Mouse (Mus musculus) layer of hippocampus, adult 9-10 months (tissue): ENCODE measurements around the gene Vps25.

Experiments used
- DNase-seq: peaks from one replicate; pipeline ENCODE4 v3.0.0; 2022; ENCODE audit warnings: low spot score

The Vps25 gene

DNA sequence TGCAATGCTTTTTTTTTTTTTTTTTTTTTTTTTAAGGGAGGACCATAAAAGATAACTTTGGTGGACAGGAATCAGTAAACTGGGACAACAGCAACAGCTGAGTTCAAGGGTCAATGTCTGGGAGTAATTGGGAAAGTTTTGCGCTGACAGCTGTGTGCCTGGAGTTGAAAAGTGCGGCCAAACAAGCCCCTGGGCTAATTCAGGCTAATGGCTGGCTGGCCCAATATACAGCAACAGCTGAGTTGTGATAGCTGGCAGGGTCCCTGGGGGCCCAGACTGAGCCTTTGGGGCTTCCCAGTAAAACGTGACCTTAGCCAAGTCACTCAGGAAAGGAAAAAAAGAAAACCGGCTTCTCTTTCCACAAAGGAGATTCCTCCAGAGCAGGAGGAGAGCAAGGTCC is 8.4 kb upstream of the Vps25 start:
- no peak for DNase-seq

DNA sequence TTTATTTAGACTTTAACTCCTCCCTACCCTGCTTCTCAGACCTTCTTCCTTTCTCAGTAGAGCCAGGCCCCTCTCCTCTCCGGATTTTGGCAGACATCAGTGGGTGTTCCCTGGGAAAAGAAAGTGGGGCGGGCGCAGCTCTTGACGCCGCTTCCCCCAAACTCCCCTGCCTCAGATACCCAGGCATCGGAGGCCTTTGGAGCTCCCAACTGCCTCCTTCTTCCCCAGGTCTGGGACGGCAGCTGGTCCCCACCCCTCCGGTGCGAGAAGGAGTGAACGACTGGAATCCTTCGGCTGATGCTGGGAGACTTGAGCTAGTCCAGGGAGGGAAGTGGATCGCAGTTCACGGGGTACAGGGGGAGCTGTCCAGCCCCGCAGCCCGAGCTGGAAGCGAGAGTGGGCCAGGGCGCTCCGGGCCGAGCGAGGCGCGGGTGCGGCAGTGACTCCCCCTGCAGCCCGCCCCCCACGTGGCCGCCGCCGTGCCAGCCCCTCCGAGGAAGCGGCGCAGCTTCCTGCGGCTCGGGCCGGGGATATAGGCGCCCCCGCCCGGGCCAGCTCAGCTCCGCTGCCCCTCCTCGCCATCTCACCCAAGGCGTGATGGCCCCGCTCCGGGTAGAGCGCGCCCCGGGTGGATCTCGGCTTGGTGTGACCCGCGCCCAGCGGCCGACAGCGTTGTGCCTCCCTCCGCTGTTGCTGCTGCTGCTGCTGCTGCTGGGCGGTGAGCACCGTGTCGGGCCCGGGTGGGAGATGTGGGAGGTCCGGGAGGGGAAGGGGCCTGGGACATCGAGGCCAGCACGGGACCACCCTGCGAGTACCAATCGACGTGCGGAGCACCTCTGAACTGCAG is 7.4 kb upstream of the Vps25 start, which contains the start of gene Ramp2:
Gene Ramp2, plus strand, starts transcription at position 174 of the 847 bp plus-strand sequence.
- no peak for DNase-seq

DNA sequence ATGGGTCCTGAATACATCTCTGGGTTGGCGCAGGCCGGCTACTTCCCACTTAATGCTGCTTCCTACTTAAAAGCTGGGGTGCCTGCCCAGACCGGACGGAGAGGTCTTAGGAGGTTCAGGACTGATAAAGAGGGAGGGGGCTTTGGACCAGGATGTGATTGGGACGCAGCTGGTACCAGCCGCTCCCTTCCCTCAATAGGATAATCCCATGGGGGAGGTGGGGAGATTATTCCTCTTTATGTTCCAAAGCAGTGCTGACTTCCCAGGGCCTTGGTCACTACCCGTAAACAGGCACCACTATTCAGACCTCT is 6.8 kb upstream of the Vps25 start:
- no peak for DNase-seq

DNA sequence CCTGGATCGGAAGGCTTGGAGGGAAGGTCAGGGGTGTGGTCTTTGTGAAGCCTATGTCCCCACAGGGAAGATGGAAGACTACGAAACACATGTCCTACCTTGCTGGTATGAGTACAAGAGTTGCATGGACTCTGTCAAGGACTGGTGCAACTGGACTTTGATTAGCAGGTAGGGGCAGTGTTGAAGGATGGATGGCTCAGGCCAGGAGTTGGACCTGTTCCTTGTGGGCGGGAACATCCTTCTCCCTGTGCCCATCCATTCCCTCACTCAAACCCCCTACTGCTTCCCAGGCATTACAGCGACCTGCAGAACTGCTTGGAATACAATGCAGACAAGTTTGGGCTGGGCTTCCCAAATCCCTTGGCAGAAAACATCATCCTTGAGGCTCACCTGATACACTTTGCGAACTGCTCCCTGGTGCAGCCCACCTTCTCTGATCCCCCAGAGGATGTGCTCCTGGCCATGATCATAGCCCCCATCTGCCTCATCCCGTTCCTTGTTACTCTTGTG is 5.9 kb upstream of the Vps25 start:
- no peak for DNase-seq

DNA sequence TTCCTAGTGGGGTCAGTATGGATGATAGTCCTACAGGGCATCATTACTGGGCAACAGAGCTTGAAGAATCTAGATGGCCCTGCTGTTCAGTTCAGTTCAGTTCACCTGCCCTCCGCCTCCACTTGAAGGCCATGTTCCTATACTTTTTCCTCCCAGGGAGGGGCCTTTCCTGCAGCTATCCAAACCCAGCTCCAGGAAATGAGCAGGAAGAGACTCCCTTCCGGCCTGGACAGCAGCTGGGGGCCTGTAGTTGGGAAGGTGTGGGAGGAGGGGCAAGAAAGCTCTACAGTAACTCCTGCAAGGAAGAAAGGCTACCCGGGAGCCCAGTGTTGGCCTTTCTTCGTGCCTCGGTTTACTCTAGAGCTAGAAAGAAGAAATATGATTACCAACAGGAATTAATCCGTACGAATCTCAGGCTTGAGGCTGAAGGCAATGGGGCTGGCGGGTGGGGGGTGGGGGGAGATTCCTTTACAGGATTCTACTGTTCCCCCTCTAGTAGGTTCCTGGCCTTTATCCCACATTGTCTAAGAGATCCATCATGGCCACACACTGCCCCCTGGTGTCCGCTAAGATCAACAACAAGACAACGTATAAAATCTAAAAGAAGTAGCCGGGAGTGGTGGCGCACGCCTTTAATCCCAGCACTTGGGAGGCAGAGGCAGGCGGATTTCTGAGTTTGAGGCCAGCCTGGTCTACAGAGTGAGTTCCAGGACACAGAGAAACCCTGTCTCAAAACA is 5.1 kb upstream of the Vps25 start:
- peak; percentile 78 for DNase-seq

DNA sequence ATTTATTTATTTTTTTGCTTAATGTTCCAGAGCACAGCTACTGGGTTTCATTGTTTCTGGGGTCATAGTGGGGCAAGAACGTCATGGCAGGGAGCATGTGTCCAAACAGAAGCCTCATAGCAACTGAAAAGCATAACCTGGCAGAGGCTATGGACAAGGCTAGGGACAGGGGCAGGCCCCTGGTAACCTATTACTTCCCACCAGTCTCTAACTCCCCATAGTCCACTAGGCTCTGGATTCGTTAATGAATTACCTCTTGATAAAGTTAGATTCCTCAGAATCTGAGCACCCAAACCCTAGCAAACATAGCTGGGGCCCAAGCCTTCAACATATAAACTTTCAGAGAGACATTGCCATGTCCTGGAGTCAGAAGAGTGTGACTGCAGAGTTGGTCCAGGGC is 2.5 kb upstream of the Vps25 start:
- no peak for DNase-seq

DNA sequence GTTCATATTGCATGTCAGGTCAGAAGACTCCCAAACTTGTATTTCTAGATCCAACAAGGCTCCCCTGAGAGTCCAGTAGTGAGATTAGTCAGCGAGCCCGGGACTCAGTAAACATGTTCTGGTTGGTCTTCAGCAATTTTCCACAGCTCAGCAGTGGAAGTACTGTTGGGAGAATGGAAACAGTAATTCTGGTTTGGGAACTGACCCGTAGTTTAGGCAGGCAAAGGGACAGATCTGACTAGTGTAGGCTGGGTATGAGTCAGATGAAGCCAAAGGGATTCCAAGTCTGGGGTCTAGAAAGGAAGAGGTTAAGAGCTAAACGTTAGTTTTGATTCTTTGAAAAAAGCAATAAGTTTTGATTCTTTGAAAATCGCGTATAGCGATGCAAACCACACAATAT is 566 bp upstream of the Vps25 start:
- no peak for DNase-seq

DNA sequence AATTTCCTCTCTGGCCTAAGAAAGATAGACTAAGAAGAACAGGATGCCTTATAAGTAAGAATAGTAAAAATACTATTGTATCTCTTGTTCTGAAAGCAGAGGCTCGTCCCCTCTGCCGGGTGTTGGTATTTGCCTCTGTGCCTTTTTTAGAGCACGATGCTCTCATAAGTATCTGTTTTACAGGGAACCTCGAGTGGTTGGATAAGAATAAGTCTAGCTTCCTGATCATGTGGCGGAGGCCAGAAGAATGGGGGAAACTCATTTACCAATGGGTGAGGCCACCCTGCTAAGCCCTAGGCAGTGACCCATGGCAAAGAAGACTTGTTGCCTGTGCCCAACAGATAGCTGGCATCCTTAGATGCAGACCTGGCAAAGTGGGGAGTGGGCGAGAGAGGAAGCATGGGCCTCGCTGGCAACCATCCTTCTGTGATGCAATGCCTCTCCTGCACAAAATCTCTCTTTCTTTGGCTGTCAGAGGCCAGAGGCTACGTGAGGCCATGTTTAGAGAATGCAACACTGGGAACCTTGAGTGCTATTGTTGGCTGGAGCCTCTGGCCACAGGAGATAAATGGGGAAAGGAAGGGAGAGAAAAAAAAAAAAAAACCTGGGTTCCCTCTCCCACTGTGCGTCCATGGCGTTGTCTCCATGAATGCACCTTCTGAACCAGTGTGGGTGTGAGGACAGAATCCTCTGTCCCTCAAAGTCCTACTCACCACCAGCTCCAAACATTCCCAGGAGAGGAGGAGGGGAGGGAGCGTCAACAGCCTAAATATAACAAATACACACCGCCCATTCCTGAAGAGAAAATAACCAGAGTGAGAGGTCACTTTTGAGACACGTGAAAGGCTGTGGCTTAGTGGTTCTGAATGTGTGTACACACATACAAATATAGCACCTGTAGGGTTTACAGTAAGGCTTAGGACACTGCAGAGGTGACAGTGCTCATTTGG is 2.6 kb downstream of the Vps25 start:
- no peak for DNase-seq

DNA sequence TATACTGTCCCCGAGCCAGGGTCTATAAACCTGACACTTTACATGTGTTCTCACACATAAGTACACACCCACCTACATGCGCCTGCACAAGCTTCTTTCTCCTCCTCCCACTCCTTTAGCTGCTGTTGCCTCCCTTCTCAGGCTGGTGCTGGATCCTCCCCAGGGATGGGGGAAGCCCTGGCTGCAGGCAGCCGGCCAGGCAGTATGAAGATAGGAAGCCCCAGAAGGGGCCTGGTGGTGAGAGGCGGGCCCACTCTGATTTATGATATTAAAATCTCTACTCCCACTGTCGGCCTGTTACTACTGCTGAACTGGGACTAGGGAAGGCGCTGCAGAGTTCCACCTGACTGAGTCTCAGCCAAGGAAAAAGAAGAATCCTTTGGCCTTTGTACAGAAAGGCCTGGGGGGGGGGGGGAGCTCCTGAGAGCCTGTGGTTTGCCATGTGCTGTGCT is 5.8 kb downstream of the Vps25 start:
- no peak for DNase-seq

DNA sequence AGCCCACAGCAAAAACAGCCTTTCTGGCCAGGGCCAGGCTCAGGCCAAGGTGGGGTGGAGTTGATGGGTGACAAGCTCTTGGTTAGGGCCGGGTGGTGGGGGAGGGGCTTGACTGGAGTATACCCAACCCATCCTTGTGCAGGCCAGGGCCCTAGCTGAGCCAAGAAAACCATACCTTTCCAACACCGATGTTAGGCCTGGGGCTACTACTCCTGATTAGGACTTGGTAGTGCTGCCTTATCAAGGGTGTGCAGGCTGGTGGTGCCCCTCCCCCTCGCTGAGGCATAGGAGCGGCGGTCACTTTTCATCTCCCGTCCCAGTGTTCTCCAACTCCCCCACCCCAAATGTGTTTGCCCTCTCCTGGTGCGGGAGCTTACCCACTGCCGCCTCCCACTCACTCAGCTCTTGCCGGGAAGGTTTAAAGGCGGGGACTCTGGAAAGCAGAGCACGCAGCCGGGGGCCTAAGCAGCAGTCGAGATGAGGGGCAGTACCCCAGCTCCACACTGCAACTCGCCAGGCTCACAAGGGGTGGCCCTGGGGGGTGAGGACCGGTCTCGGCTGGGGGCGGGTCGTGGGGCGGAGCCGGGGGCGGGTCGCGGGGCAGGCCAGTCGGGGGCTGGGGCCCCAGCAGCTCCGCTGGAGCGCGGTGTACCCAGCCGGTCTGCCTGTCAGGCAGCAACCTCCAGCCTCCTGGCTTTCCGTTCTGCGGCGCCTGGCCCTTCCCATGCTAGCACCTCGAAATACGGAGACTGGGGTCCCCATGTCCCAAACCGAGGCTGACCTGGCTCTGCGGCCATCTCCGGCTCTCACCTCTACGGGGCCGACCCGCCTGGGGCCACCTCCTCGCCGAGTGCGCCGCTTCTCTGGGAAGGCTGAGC is 6.7 kb downstream of the Vps25 start, which contains the start of gene Wnk4:
Gene Wnk4, plus strand, starts transcription at position 620 of the 878 bp plus-strand sequence.
- no peak for DNase-seq

DNA sequence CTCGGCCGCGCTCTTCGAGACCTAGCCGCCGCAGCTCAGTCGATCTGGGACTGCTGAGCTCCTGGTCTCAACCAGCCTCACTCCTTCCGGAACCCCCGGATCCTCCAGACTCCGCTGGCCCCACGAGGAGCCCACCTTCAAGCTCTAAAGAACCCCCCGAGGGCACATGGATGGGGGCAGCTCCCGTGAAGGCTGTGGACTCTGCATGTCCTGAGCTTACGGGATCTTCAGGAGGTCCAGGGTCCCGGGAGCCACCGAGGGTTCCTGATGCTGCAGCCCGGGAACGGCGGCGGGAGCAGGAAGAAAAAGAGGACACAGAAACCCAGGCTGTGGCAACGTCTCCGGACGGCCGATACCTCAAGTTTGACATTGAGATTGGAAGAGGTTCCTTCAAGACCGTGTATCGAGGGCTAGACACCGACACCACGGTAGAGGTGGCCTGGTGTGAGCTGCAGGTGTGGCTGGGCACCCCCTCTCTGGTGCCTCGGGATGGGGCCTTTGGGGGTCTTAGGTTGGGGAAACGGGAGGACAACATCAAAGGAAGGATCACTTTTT is 7.4 kb downstream of the Vps25 start:
- no peak for DNase-seq

DNA sequence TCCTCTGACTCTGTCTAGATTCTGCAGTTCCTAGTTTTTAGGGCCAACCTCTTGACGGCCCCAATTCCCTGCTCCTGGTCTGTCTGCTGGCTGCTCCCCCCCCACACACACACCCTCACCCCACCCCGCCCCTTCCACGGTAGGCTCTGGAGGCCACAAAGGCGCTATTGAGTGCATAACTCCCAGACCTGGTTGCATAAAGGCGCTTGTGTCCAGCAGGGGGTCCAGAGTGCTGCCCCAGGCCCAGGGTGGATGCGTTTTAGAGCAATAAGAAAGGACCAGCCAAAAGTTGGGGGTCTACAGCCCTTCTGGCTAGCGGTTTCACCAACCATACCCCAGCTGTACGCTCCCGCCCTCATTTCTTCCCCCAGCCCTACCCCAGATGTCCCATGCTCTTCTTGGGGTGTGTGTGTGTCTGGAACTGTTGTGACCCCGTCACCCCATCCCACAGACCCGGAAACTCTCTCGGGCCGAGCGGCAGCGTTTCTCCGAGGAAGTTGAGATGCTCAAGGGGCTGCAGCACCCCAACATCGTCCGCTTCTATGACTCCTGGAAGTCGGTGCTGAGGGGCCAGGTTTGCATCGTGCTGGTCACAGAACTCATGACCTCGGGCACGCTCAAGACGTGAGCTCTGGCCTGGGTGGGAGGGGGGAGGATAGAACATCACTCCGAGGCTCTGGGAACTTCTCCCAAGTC is 8.9 kb downstream of the Vps25 start:
- no peak for DNase-seq

DNA sequence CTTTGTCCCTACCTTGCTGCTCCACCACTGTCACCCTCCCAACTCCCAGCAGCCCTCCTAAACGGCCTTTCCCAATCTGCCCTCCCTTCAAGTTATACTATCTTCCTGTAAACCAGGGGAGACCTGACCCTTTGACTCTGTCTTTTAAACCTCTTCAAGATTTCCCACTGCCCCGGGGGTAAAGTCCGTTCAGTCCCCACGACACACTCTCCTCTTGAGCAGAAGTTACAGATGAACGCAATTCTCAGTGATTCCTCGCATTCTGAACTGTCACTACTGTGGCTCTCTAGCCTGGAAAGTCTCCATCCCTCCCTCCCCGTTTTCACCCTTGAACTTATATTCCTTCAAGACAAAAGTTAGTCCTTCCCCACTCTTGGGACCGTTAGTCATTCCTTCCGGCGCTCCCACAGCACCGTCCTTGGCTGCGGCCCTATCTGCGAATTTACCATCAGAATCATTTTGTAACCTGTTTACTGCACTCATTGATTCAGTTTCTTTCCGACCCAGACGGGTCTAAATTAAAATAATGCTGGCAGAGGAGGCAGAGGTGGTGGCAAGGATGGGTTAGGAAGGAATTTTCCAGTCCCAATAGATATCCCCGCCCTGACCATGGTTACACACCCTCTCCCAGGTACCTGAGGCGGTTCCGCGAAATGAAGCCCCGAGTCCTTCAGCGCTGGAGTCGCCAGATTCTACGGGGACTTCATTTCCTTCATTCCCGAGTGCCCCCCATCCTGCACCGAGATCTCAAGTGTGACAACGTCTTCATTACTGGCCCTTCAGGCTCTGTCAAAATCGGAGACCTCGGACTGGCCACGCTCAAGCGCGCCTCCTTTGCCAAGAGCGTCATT is 9.9 kb downstream of the Vps25 start:
- DNase-seq = no peak

DNA sequence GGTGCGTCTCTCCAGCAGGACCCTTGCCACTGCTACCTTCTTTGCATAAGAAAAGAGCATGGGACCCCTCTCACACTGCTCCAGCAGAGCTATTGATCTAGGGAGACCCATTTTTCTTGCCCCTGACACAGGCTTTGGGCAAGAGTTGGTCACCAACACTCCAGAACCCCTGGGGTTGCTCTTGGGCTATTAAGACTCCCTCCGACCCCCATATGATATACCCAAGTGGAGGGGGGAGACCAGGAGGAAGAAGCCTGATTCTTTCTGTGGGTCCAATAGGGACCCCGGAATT is 10.4 kb downstream of the Vps25 start:
- DNase-seq = no peak

DNA sequence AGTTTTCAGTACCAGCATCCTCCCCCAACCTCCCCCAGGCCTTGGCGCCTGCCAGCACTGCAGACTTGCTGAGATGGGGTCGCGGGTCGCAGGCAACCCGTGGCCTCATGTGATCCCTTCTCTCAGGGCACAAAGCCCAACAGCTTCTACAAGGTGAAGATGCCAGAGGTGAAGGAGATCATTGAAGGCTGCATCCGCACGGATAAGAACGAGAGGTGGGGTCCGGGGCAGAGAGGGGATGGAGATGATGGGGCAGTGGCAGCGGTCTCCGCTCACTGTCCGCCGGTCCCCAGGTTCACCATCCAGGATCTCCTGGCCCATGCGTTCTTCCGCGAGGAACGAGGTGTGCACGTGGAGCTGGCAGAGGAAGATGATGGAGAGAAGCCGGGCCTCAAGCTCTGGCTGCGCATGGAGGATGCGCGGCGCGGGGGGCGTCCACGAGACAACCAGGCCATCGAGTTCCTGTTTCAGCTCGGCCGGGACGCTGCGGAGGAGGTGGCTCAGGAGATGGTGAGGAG is 11.5 kb downstream of the Vps25 start:
- DNase-seq = no peak

DNA sequence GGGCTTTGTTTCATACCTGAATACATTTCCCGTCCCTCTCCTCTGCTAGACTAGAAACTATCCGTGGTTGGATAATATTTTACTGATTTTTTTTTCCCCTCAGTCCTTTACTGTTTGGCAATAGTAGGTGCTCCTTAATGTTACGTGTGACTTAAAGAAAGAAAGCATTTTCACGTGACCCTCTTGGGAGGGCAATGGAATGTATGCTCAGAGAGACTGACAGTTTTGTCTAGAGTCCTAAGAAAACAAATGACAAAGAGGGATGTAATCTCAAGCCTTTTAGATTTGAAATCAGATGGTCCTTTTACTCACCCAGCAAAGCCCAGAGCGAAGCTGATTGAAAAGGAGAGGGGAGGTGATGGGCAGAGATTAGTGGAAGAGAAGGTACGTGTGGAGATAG is 12.4 kb downstream of the Vps25 start:
- no peak for DNase-seq

DNA sequence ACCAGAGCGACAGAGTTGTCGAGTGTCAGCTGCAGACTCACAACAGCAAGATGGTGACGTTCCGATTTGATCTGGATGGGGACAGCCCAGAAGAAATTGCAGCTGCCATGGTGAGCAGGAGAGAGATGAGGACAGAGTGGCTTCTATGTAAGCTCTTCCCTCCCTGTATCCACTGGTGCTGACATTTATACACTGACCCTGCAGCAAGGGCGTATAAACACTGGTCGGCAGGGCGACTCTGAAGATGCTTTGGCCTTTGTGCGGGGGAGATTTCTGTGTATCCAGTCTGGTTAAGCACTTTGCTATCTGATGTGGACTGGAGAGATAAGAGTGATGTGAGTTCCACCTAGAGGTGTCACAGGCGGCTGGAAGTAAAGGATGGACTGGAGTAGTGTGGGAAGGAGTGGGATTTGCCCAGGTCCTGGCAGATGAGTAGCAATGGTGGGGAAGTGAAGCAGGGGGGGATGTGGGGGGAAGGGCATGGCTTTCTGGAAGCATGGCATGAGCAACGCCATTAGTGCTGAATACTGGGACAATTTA is 16.1 kb downstream of the Vps25 start:
- DNase-seq = no peak

DNA sequence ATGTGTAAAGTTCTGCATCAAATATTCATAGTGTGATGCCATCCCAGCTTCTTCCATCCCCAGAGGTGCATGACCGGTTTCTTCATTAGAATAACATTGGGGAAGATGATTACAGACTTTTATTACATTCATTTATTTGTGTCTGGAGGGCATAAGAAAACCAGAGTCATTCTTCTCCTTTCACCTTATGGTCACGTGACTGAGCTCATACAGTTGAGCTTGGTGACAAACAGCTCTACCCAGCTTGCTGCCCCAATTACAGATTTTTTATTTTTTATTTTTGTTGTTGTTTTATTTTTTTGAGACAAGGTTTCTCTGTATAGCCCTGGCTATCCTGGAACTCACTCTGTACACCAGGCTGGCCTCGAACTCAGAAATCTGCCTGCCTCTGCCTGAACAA is 18.9 kb downstream of the Vps25 start:
- no peak for DNase-seq

DNA sequence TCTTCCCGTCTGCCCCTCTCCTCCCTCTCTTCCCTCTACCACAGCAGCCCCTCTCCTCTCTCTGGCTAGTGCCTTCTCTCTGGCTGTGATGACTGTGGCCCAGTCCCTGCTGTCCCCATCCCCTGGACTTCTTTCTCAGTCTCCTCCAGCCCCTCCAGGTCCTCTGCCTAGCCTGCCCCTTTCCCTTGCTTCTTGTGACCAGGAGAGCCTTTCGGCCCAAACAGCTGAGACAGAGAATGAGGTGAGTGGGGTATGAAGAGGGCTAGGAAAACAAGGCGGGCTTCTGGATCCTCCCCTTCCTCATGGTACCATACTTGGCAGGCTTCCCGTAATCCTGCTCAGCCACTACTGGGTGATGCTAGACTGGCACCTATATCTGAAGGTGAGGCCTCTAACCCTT is 21.8 kb downstream of the Vps25 start:
- DNase-seq = no peak
